Mouse (Mus musculus) midbrain, embryonic 16.5 days (tissue): Measurements from ENCODE around the gene Saal1. TPM values are rescaled to one million over a fixed set of nuclear protein-coding genes. Genes with fewer than 3 reads are reported as not detected.

Experiments
- ATAC-seq: fragments of 200-750 bp; cut with Nextera tagmentation; 2 replicates; pipeline ENCODE4 v1.8.0; 2017; ENCODE audit warnings: moderate TSS enrichment
- H3K27ac ChIP-seq: fragments of 300-500 bp; sonication (generic); 2 replicates; pipeline ENCODE4 v1.5.1; 2014; ENCODE audit warnings: mild to moderate bottlenecking, low read length, mixed read lengths
- H3K27me3 ChIP-seq: fragments of 300-500 bp; sonication (generic); 2 replicates; pipeline ENCODE4 v1.6.1; 2014; ENCODE audit warnings: low read depth, low read length, mixed read lengths; ENCODE audit not compliant: control insufficient read depth, insufficient read depth
- H3K36me3 ChIP-seq: fragments of 300-500 bp; sonication (generic); 2 replicates; pipeline ENCODE4 v1.6.1; 2014; ENCODE audit warnings: mild to moderate bottlenecking, low read length, moderate library complexity, mixed read lengths; ENCODE audit not compliant: control insufficient read depth, insufficient read depth
- H3K4me1 ChIP-seq: fragments of 300-500 bp; sonication (generic); 2 replicates; pipeline ENCODE4 v1.6.1; 2014; ENCODE audit warnings: mild to moderate bottlenecking, low read length, mixed read lengths; ENCODE audit not compliant: control insufficient read depth, insufficient read depth
- H3K4me2 ChIP-seq: fragments of 300-500 bp; sonication (generic); 2 replicates; pipeline ENCODE4 v1.6.1; 2014; ENCODE audit warnings: mild to moderate bottlenecking, low read length, mixed read lengths
- H3K4me3 ChIP-seq: fragments of 300-500 bp; sonication (generic); 2 replicates; pipeline ENCODE4 v1.5.1; 2014; ENCODE audit warnings: low read depth, mild to moderate bottlenecking, low read length, moderate library complexity, mixed read lengths
- H3K9ac ChIP-seq: fragments of 300-500 bp; sonication (generic); 2 replicates; pipeline ENCODE4 v1.6.1; 2014; ENCODE audit warnings: low read depth, low read length, mixed read lengths
- H3K9me3 ChIP-seq: fragments of 300-500 bp; sonication (generic); replicated peaks from 2 replicates; pipeline ENCODE4 v1.6.1; 2014; ENCODE audit warnings: mild to moderate bottlenecking, low read length, mixed read lengths; ENCODE audit not compliant: control insufficient read depth, poor library complexity, severe bottlenecking
- WGBS: fragments of 180-500 bp; shearing (Covaris S2); extraction: QIAGEN DNeasy Blood & Tissue Kit; methylation state at CpG from one replicate; pipeline ENCODE4 v1.1.7; 2014; 5-methylcytosine and 5-hydroxymethylcytosine counted together
- polyA plus RNA-seq: library from polyadenylated mRNA; unstranded; fragments of >200 nt; fragmentation: Nextera tagmentation; extraction: Ambion mirVana; gene quantifications from 2 replicates; pipeline ENCODE4 v1.2.1, GENCODE M21; 2015

The Saal1 gene
- polyA plus RNA-seq, 1 experiment from 2014 or later = 14.5 TPM

DNA sequence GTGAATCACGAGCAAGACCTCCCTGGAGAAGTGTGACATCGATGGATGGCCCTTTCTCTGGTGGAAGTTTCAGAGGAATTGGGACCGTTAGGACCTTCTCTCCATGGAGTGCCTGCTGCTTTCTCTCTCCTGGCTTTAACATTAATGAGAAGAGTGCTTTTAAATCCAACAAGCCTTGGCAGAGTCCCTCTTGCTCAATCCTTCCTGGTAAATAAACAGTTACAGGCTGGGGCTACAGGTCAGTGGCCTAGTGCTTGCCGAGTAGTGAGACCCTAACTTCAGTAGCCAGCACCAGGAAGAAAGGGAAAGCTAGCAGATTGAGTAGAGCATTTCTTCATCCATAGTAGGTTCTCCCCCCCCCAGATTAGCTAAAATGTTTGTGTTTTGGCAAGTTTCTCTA, 22.0 kb upstream of the Saal1 start, which contains the start of gene Saa4:
Gene Saa4, minus strand, starts transcription at position 146 of the 400 bp plus-strand sequence.
- no peak within 1 kb of the TSS for H3K4me3 ChIP-seq
- H3K4me2 ChIP-seq = no peak within 1 kb of the TSS
- H3K27me3 ChIP-seq = no peaks in the 10 kb centered on the region
- no peaks in the 10 kb centered on the region for H3K4me1 ChIP-seq
- WGBS = 95% methylated on average over 4 of the region's 4 CpGs
- ATAC-seq = no peak
- H3K27ac ChIP-seq = no peak within 1 kb of the TSS
- H3K9ac ChIP-seq = no peak within 1 kb of the TSS
- H3K36me3 ChIP-seq = no peaks in the 10 kb centered on the region
- H3K9me3 ChIP-seq = no peaks in the 10 kb centered on the region

DNA sequence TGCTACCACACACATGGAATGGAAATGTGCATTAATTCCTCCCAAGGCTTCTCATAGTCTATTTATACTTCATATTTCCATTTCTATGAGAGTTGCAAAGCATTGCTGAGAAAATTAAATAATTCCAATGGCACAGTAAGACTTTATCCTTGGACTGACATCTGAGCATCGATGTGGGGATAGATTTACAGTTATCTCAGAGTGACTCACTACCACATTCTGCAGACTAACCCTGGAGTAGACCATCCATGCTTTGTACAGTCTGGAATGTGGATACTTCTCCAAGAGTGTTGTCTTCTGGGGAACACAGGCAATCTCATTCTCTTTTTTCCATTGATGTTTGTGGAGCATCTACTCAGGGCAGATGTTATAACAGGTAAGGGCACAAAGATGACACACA, 17.1 kb upstream of the Saal1 start:
- no peak overlapping the region for H3K4me3 ChIP-seq
- H3K36me3 ChIP-seq = no peaks in the 10 kb centered on the region
- no peaks in the 10 kb centered on the region for H3K27me3 ChIP-seq
- ATAC-seq = no peak
- no peak overlapping the region for H3K27ac ChIP-seq
- no peaks in the 10 kb centered on the region for H3K4me1 ChIP-seq
- 82% methylated on average over 1 of the region's 1 CpGs for WGBS
- no peak overlapping the region for H3K4me2 ChIP-seq
- no peak overlapping the region for H3K9ac ChIP-seq
- H3K9me3 ChIP-seq = no peaks in the 10 kb centered on the region

DNA sequence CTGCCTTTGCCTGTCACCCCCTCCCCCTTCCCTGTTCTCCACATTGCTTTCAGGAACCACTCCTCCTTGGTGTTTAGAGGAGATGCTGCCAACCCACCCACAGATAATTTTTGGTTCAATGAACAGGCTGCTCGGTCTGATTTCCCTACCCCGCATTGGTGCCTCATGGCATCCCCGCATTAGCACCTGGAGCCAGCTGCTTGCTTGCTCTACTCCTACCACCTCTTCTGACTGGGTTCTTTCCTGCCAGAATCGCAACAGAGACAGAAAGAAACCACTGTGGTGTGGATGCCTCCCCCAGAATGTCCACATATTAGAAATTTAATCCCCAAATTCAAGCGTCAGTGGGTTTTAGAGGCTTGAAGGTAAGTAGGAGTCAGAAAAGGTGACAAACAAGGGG, 13.9 kb upstream of the Saal1 start:
- H3K9ac ChIP-seq = no peak overlapping the region
- H3K27ac ChIP-seq = no peak overlapping the region
- H3K36me3 ChIP-seq = no peaks in the 10 kb centered on the region
- no peak overlapping the region for H3K4me2 ChIP-seq
- no peaks in the 10 kb centered on the region; the same call in 1 of the 2 replicates for H3K27me3 ChIP-seq
- 78% methylated on average over 5 of the region's 5 CpGs for WGBS
- no peak overlapping the region for H3K4me3 ChIP-seq
- ATAC-seq = no peak
- no peaks in the 10 kb centered on the region for H3K9me3 ChIP-seq
- H3K4me1 ChIP-seq = no peaks in the 10 kb centered on the region

DNA sequence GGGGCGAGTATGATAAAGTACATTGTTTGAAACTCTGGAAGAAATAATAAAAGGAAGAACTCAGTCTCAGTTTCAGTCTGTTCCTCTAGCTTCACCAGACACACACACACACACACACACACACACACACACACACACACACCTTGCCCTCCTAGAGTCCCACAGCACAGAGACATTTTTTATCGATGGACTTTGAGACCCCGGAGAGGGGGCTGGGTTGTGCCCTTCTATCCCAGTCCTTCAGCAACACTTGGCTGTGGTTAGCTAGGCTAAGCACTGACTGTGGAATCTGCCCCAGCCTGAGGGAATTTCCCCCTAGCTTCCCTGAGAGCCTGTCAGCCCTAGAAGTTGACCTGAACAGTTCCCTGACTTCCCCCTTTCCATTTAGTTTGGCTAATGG, 13.4 kb upstream of the Saal1 start:
- H3K27me3 ChIP-seq = no peaks in the 10 kb centered on the region; the same call in 1 of the 2 replicates
- ATAC-seq = no peak
- H3K27ac ChIP-seq = no peak overlapping the region
- 92% methylated on average over 3 of the region's 3 CpGs for WGBS
- H3K9ac ChIP-seq = no peak overlapping the region
- no peak overlapping the region for H3K4me2 ChIP-seq
- H3K4me3 ChIP-seq = no peak overlapping the region
- no peaks in the 10 kb centered on the region for H3K36me3 ChIP-seq
- no peaks in the 10 kb centered on the region for H3K4me1 ChIP-seq
- no peaks in the 10 kb centered on the region for H3K9me3 ChIP-seq

- Histone ChIP-seq H3K9ac (no peak overlapping the region), H3K4me2 (no peak overlapping the region), H3K9me3 (no peaks in the 10 kb centered on the region), H3K27me3 (no peaks in the 10 kb centered on the region; the same call in 1 of the 2 replicates), H3K4me1 (no peaks in the 10 kb centered on the region), H3K27ac (no peak overlapping the region), H3K36me3 (no peaks in the 10 kb centered on the region), H3K4me3 (no peak overlapping the region)
- WGBS = 89% methylated on average over 6 of the region's 6 CpGs
- no peak for ATAC-seq
These were observed 12.9 kb upstream of the Saal1 start for GRCm38 (mm10) chr7:46723354-46723753.

- no peaks in the 10 kb centered on the region for H3K9me3 ChIP-seq
- 76% methylated on average over 9 of the region's 9 CpGs for WGBS
- H3K27me3 ChIP-seq = no peaks in the 10 kb centered on the region; the same call in 1 of the 2 replicates
- H3K9ac ChIP-seq = no peak overlapping the region
- no peak overlapping the region for H3K27ac ChIP-seq
- ATAC-seq = no peak
- H3K4me2 ChIP-seq = no peak overlapping the region
- H3K36me3 ChIP-seq = no peaks in the 10 kb centered on the region
- no peaks in the 10 kb centered on the region for H3K4me1 ChIP-seq
- H3K4me3 ChIP-seq = no peak overlapping the region
These were observed 10.0 kb upstream of the Saal1 start for GRCm38 (mm10) chr7:46720460-46720859.

GRCm38 (mm10) chr7:46719526-46719925, 9.0 kb upstream of the Saal1 start:
- Histone ChIP-seq H3K9ac (no peak overlapping the region), H3K4me2 (no peak overlapping the region), H3K4me3 (no peak overlapping the region), H3K27me3 (no peaks in the 10 kb centered on the region; the same call in 1 of the 2 replicates), H3K9me3 (no peaks in the 10 kb centered on the region), H3K27ac (no peak overlapping the region), H3K36me3 (no peaks in the 10 kb centered on the region), H3K4me1 (no peaks in the 10 kb centered on the region)
- ATAC-seq = no peak
- WGBS = 85% methylated on average over 7 of the region's 7 CpGs

DNA sequence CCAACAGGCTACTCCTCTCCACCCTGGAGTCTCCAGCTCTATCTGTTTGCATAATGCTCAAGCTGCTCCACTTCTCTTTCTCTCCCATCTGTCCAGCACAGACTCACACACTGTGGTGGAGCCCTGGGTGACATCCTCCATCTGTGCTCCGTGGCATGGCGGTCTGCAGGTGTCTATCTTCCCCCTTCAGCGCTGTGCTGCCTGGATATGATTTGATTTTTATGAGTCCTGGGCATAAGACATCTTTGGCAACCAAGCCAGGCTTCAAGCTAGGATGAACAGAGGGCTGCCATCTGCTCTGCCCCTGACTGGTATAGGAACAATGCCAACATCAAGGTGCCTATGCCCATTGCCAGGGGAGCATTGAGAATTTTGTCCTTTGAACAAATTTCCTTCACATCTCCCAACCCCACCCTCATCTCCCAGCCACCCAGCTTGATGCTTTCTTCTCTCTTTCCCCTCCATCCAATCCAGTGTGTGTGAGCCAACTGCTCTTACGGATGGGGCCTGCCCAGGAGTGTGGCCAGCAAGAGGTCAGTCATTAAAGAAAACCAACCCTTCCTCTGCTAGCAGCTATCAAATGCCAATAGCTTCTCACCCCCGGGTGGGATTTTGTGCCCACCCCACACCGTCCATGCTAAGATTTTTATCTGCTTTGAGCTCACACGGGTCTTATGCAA, 8.3 kb upstream of the Saal1 start:
- H3K36me3 ChIP-seq = no peaks in the 10 kb centered on the region
- no peak overlapping the region for H3K4me2 ChIP-seq
- no peaks in the 10 kb centered on the region for H3K9me3 ChIP-seq
- H3K27ac ChIP-seq = no peak overlapping the region
- H3K9ac ChIP-seq = no peak overlapping the region
- no peaks in the 10 kb centered on the region for H3K4me1 ChIP-seq
- no peak for ATAC-seq
- WGBS = 84% methylated on average over 7 of the region's 7 CpGs
- no peak overlapping the region for H3K4me3 ChIP-seq
- no peaks in the 10 kb centered on the region; the same call in 1 of the 2 replicates for H3K27me3 ChIP-seq

- Histone ChIP-seq H3K9ac (no peak overlapping the region), H3K4me3 (no peak overlapping the region), H3K36me3 (no peaks in the 10 kb centered on the region), H3K27ac (no peak overlapping the region), H3K9me3 (no peaks in the 10 kb centered on the region), H3K4me2 (no peak overlapping the region), H3K27me3 (no peaks in the 10 kb centered on the region; the same call in 1 of the 2 replicates), H3K4me1 (no peaks in the 10 kb centered on the region)
- WGBS = 66% methylated on average over 5 of the region's 5 CpGs
- ATAC-seq = no peak
These were observed 6.4 kb upstream of the Saal1 start for GRCm38 (mm10) chr7:46716897-46717296.
